Mouse (Mus musculus) heart, embryonic 15.5 days (tissue): ENCODE data around the gene Hnrnpk. TPM values are rescaled to one million over a fixed set of nuclear protein-coding genes. Genes with fewer than 3 reads are reported as not detected.
"Not testable (repeated sequence)": the region's sequence is repeated elsewhere in the genome, so short reads cannot be mapped to it uniquely, and the experiment has no call there.

Experiments
- ATAC-seq: fragments of 200-750 bp; cut with Nextera tagmentation; replicated peaks from 2 replicates; pipeline ENCODE4 v1.8.0; 2017; ENCODE audit warnings: low read depth, moderate TSS enrichment; ENCODE audit not compliant: insufficient number of reproducible peaks, insufficient read depth, low FRiP score
- H3K27ac ChIP-seq: fragments of 300-500 bp; sonication (generic); 2 replicates; pipeline ENCODE4 v1.5.1; 2015; ENCODE audit warnings: mild to moderate bottlenecking, inconsistent platforms
- H3K27me3 ChIP-seq: fragments of 300-500 bp; sonication (generic); 2 replicates; pipeline ENCODE4 v1.6.1; 2015; ENCODE audit warnings: inconsistent platforms
- H3K36me3 ChIP-seq: fragments of 300-500 bp; sonication (generic); 2 replicates; pipeline ENCODE4 v1.6.1; 2015; ENCODE audit warnings: mild to moderate bottlenecking, inconsistent platforms
- H3K4me1 ChIP-seq: fragments of 300-500 bp; sonication (generic); replicated peaks from 2 replicates; pipeline ENCODE4 v1.6.1; 2015; ENCODE audit warnings: inconsistent platforms
- H3K4me2 ChIP-seq: fragments of 300-500 bp; sonication (generic); 2 replicates; pipeline ENCODE4 v1.6.1; 2015; ENCODE audit warnings: inconsistent platforms, mild to moderate bottlenecking, moderate library complexity
- H3K4me3 ChIP-seq: fragments of 300-500 bp; sonication (generic); 2 replicates; pipeline ENCODE4 v1.5.1; 2015; ENCODE audit warnings: mild to moderate bottlenecking, inconsistent platforms
- H3K9ac ChIP-seq: fragments of 300-500 bp; sonication (generic); 2 replicates; pipeline ENCODE4 v1.6.1; 2015; ENCODE audit warnings: mild to moderate bottlenecking, inconsistent platforms
- H3K9me3 ChIP-seq: fragments of 300-500 bp; sonication (generic); replicated peaks from 2 replicates; pipeline ENCODE4 v1.6.1; 2016; ENCODE audit warnings: inconsistent platforms
- WGBS: fragments of 180-500 bp; shearing (Covaris S2); methylation state at CpG from one replicate; pipeline ENCODE4 v1.1.7; 2015; ENCODE audit warnings: mixed read lengths; 5-methylcytosine and 5-hydroxymethylcytosine counted together
- polyA plus RNA-seq: library from polyadenylated mRNA; unstranded; fragments of >200 nt; fragmentation: Nextera tagmentation; extraction: Ambion mirVana; gene quantifications from 2 replicates; pipeline ENCODE4 v1.2.1, GENCODE M21; 2015

Gene Hnrnpk
- 888 and 900 TPM in 2 replicates for polyA plus RNA-seq

DNA sequence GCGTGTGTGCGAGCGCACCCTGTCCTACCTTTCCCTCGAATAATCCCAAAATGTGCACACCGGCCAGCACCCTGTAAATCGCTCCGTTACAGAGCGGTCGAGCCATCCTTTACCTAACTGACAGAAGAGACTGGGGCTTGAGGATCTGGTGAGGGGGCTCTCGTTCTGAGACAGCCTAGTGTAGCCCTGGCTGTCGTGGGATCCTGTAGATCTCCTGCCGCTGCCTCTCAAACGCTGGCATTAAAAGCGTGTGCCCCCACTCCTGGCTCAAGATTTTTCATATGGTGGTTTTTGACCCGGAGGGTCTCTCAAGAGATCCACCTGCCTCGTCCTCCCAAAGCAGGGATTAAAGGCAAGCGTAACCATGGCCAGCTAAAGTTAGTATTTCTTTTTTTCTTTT, at the start of gene Hnrnpk:
Gene Hnrnpk, minus strand, starts transcription at position 101 of the 400 bp plus-strand sequence.
- not testable (repeated sequence) for ATAC-seq, H3K9me3 ChIP-seq, H3K4me1 ChIP-seq, H3K27me3 ChIP-seq, H3K36me3 ChIP-seq
- Histone ChIP-seq H3K27ac (peak within 1 kb of the TSS; percentile 100), H3K4me2 (peak within 1 kb of the TSS; percentile 64), H3K9ac (peak within 1 kb of the TSS; percentile 100), H3K4me3 (peak within 1 kb of the TSS; percentile 100)
- WGBS: 7% methylated on average over 17 of the region's 17 CpGs

DNA sequence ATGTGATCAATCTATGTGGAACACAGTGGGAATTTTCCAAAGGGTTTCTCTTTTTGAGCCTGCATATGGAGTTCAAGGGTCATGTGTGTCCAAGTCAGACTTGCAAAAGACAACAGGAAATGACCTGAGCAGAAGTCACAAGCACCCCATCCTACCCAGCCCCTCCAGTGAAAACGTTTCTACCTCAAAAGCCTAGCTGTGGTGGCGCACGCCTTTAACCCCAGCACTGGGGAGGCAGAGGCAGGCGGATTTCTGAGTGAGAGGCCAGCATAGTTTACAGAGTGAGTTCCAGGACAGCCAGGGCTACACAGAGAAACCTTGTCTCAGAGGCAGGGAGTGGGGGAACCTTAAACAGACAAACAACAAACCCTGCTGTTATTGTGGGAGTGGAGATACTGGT, 49.1 kb upstream of the Hnrnpk start:
- H3K4me2 ChIP-seq: peak overlapping the region; percentile 77; the same call in 1 of the 2 replicates
- ATAC-seq: no peak
- no peaks in the 10 kb centered on the region for H3K9me3 ChIP-seq
- H3K36me3 ChIP-seq: no peaks in the 10 kb centered on the region
- 71% methylated on average over 4 of the region's 4 CpGs for WGBS
- peaks cover 8% of the 10 kb centered on the region for H3K4me1 ChIP-seq
- 0 out of 2 replicates have a peak overlapping the region, but pooled peaks have one; percentile 48 for H3K4me3 ChIP-seq
- H3K27ac ChIP-seq: no peak overlapping the region
- peaks cover 13% of the 10 kb centered on the region; the same call in 1 of the 2 replicates for H3K27me3 ChIP-seq
- no peak overlapping the region for H3K9ac ChIP-seq

DNA sequence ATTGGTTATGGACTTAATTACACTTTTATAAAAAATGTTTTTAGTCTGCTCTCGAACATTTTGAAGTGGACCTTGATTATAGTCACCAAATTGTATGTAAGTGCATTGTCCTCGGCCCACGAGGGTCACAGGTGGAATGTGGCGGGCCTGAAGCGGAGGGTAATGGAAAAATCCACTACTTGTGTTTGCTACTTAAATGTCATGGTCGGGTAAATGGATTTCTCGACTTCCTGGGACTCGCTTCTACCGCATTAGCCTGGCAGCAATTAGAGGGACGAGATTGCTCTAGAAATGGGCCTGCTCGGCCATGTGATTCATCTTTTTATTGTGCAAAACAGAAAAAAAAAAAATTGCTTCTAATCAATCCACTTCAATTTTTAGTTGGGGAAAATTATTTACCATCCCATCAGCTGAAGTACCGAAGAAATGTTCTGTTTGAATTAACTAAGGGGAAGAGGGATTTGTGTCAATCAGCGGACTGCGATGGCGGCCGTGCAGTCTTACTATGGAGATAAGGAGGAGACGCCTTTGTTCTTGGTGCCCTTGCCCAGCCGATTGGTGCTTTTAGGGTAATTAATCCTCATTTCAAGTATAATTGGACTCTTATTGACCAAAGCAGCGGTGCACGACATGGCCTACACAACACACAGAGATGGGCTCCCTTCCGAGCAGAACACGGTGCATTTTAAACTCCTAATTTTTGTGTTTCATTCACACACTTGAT, 47.5 kb upstream of the Hnrnpk start:
- ATAC-seq: no peak
- Histone ChIP-seq H3K4me3 (no peak overlapping the region), H3K9me3 (no peaks in the 10 kb centered on the region), H3K27me3 (peaks cover 13% of the 10 kb centered on the region; the same call in 1 of the 2 replicates), H3K4me2 (no peak overlapping the region), H3K27ac (no peak overlapping the region), H3K36me3 (no peaks in the 10 kb centered on the region), H3K4me1 (peaks cover 8% of the 10 kb centered on the region), H3K9ac (no peak overlapping the region)
- WGBS: 86% methylated on average over 22 of the region's 22 CpGs

DNA sequence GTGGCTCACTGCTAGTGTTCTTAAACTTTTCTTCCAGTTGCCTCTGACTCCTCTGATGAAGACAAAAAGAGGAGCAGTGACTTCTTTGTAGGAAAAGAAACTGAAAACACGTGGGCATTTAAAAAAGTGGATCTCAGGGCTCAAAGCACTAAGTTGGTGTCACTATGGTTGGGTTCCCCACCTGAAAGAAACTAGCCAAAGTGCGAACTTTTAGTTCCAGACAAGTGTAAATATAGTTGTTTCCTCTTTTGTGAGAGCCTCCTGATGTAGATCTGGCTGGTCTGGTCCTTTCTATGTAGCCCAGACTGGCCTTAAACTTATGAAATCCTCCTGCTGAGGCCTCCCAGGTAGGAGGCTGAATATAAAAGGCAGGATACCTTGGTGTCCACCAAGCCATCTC, 43.4 kb upstream of the Hnrnpk start:
- no peaks in the 10 kb centered on the region for H3K9me3 ChIP-seq
- WGBS: 83% methylated on average over 2 of the region's 2 CpGs
- no peaks in the 10 kb centered on the region; the same call in 1 of the 2 replicates for H3K27me3 ChIP-seq
- no peak overlapping the region for H3K27ac ChIP-seq
- no peak for ATAC-seq
- H3K9ac ChIP-seq: no peak overlapping the region
- no peak overlapping the region for H3K4me2 ChIP-seq
- H3K4me3 ChIP-seq: no peak overlapping the region
- no peaks in the 10 kb centered on the region for H3K36me3 ChIP-seq
- H3K4me1 ChIP-seq: no peaks in the 10 kb centered on the region

DNA sequence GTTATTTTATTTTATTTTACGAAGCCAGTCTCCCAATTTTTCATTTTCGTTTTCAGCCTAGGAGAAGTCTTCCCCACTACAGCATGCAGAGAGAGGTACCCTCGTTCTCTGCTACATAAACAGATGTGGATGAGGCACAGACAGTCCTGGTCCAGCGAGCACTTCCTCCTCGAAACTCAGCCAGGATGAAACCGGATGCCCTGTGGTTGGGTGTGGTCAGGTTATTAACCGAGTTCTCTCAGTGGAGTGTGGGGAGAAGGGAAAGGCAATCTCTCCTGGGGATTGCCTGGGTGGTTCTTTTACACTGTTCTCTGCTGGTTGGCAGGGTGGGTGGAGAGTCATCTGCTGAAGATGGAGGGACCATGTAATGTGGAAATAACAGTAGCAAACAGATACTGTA, 40.6 kb upstream of the Hnrnpk start:
- WGBS: 50% methylated on average over 7 of the region's 7 CpGs
- H3K9ac ChIP-seq: no peak overlapping the region
- no peak for ATAC-seq

DNA sequence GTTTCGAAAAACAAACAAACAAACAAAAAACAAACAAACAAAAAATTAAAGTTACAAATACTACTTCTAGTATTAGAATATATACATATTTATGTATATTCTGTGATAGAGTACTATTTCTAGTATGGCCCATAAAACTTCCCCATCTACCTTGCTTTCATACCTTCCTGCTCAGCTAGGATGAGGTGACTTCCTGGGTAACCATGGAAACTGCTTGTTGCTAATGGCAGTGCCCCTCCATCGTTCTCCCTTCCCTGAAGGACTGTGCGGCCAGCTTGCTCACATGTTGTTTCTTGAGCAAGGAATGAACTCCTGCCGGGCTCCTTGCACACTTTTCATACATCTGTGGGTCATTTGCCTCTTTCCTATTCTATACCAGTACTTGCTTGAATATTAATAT, 40.2 kb upstream of the Hnrnpk start:
- H3K9ac ChIP-seq: no peak overlapping the region
- no peaks in the 10 kb centered on the region for H3K36me3 ChIP-seq
- 74% methylated on average over 4 of the region's 4 CpGs for WGBS

More for the DNA sequence above, 40.6 kb upstream of the Hnrnpk start:
- H3K4me1 ChIP-seq: no peaks in the 10 kb centered on the region
- no peak overlapping the region for H3K4me2 ChIP-seq
- no peak overlapping the region for H3K27ac ChIP-seq
- H3K4me3 ChIP-seq: no peak overlapping the region
- no peaks in the 10 kb centered on the region for H3K9me3 ChIP-seq
- no peaks in the 10 kb centered on the region for H3K27me3 ChIP-seq
- no peaks in the 10 kb centered on the region for H3K36me3 ChIP-seq

DNA sequence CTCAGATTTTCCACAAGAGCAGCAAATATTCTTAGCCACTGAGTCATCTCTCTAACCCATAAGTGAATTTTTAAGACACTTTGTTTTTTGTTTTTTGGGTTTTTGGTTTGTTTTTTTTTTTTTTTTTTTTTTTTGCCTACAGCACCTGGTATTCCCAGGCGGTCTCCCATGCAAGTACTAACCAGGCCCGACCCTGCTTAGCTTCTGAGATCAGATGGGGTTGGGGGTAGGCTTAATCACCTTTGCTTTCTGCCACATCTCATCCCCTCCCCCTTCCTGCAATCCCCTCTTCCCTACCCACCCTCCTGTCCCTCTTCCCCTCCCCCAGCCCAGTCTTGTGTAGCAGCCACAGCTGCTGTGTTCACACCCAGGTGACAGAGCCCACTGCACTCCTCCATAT, 36.6 kb upstream of the Hnrnpk start:
- H3K4me3 ChIP-seq: no peak overlapping the region
- 69% methylated on average over 2 of the region's 2 CpGs for WGBS
- no peaks in the 10 kb centered on the region for H3K4me1 ChIP-seq
- no peak overlapping the region for H3K4me2 ChIP-seq
- no peaks in the 10 kb centered on the region for H3K36me3 ChIP-seq
- H3K27ac ChIP-seq: no peak overlapping the region
- no peak overlapping the region for H3K9ac ChIP-seq
- H3K27me3 ChIP-seq: no peaks in the 10 kb centered on the region
- no peak for ATAC-seq
- no peaks in the 10 kb centered on the region for H3K9me3 ChIP-seq

More for the DNA sequence above, 40.2 kb upstream of the Hnrnpk start:
- ATAC-seq: no peak
- Histone ChIP-seq H3K27me3 (no peaks in the 10 kb centered on the region), H3K9me3 (no peaks in the 10 kb centered on the region), H3K4me2 (no peak overlapping the region), H3K27ac (no peak overlapping the region), H3K4me3 (no peak overlapping the region), H3K4me1 (no peaks in the 10 kb centered on the region)

DNA sequence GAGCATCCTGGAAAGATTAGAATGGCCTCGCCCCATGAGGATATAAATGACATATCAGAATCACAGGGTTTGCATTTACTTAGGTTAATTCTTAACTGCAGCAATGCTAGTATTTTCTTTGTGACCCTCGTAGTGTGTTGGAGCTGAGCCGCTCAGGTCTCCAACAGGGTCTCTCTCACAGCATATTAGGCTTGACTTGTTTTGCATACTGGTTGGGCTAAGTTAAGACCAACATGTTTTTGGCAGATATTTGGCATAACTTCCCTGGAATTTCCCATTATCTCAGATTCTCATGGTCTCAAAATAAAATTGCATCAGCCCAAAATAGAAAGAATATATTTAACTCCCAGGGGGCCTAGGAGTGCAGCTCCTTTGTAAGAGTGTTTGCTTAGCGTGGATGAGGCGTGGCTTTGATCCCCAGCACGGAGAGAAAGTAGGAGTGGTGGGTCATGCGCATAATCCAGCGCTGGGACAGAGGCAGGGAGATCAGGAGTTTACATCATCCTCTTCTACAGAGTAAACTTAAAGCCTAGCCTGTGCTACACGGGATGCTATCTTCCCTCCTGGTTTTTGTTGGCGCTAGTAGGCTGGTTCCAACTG, 20.0 kb upstream of the Hnrnpk start:
- WGBS: 31% methylated on average over 10 of the region's 10 CpGs
- Histone ChIP-seq H3K4me1 (peaks cover 14% of the 10 kb centered on the region), H3K27ac (peak overlapping the region; percentile 59), H3K9ac (no peak overlapping the region), H3K9me3 (no peaks in the 10 kb centered on the region), H3K27me3 (no peaks in the 10 kb centered on the region), H3K4me2 (peak overlapping the region; percentile 10; the same call in 1 of the 2 replicates), H3K36me3 (no peaks in the 10 kb centered on the region), H3K4me3 (no peak overlapping the region)
- peak; percentile 80 for ATAC-seq

DNA sequence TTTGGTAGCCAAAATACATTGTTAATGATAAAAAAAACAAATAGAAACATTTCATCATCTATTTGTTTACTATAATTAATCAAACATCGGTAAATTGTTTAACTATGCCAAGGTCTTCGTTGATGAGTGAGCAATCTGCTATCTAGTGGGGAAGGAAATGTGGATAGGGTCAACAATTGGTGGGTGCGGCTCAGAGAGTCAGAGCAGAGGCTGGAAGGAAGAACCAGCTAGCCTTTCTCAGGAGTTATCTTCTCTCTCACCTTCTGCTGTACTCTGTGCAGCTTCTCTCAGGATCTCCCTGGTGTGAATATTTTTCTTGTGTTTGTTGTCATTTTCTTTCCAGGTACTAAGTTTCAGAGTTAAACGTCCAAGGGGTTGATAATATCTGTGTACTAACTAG, 19.1 kb upstream of the Hnrnpk start:
- Histone ChIP-seq H3K4me2 (no peak overlapping the region), H3K4me1 (peaks cover 14% of the 10 kb centered on the region), H3K27me3 (no peaks in the 10 kb centered on the region), H3K27ac (no peak overlapping the region), H3K9me3 (no peaks in the 10 kb centered on the region), H3K9ac (no peak overlapping the region), H3K36me3 (no peaks in the 10 kb centered on the region), H3K4me3 (no peak overlapping the region)
- no peak for ATAC-seq
- 64% methylated on average over 4 of the region's 4 CpGs for WGBS

DNA sequence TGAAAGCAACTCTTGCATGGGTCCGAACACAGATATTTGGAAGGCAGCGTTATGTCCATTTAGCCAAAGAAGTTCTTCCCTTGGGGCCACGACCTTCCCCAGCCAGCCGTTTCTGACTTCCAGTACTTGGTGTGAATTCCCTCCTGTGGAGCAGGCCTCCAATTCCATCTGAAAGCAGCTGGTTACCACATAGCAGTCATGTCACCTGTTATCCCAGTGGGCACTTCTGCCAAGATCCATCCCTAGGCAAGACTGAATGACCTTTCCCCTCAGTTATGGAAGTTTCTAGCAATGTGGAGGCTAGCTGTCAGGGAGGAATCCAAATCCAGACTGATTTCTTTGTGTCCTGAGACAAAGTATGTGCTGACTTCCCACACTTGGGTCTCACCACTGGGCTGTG, 17.9 kb upstream of the Hnrnpk start:
- Histone ChIP-seq H3K9ac (no peak overlapping the region), H3K4me1 (peaks cover 15% of the 10 kb centered on the region), H3K36me3 (no peaks in the 10 kb centered on the region), H3K27me3 (no peaks in the 10 kb centered on the region), H3K9me3 (no peaks in the 10 kb centered on the region), H3K4me3 (no peak overlapping the region), H3K4me2 (no peak overlapping the region), H3K27ac (no peak overlapping the region)
- WGBS: 77% methylated on average over 4 of the region's 4 CpGs
- no peak for ATAC-seq

DNA sequence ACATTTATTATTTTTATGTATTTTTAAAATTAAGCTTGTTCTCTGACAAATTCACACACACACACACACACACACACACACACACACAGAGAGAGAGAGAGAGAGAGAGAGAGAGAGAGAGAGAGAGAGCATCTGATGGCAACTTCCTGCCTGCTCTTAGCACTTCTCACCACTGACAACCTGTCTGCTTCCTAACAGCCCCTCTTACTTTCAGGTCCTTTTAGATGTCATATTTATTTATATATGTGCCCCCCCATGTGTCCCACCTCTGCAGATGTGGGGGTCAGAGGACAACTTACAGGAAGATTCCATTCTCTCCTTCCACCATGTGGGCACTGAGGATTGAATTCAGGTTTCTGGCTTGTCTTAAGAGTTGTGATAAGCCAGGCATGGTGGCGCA, 16.1 kb upstream of the Hnrnpk start:
- Histone ChIP-seq H3K9me3 (no peaks in the 10 kb centered on the region), H3K27ac (no peak overlapping the region), H3K4me1 (peaks cover 22% of the 10 kb centered on the region), H3K4me2 (no peak overlapping the region), H3K36me3 (no peaks in the 10 kb centered on the region), H3K4me3 (no peak overlapping the region), H3K9ac (no peak overlapping the region), H3K27me3 (no peaks in the 10 kb centered on the region)
- WGBS: 93% methylated on average over 1 of the region's 1 CpGs
- ATAC-seq: no peak

DNA sequence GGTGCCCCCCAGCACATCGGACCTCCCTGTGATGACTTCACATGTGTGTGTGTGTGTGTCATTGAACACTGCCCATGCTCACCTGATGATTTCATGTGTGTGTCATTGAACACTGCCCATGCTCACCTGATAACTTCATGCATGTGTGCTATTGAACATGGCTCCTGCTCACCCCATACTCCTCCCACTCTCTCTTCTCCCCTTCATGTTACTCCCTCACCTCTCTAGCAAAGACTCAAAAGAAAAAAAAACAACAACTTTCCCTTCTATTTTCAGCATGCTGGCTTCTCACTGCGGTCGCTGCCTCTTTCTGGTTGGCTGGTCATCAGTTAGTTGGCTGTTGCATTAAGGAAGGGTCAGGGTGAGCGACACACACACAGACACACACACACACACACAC, 15.5 kb upstream of the Hnrnpk start:
- Histone ChIP-seq H3K27ac (no peak overlapping the region), H3K9me3 (no peaks in the 10 kb centered on the region), H3K4me3 (no peak overlapping the region), H3K36me3 (no peaks in the 10 kb centered on the region), H3K4me1 (peaks cover 20% of the 10 kb centered on the region), H3K27me3 (no peaks in the 10 kb centered on the region), H3K4me2 (no peak overlapping the region), H3K9ac (no peak overlapping the region)
- WGBS: 74% methylated on average over 4 of the region's 4 CpGs
- ATAC-seq: no peak
